Mouse (Mus musculus): ENCODE data around the gene Engase.
A peak's percentile ranks its signal among the peaks of the same experiment; 100 is the strongest.

GRCm38 (mm10) chr11:118488191-118488906 lies 11.7 kb downstream of the Engase start:
- no peak for TF ChIP-seq POLR2A (IDR thresholded peaks at IDR 0.05; ENCODE audit: insufficient read depth, low read depth, low read length)
- peak; percentile 38 for TF ChIP-seq CTCF (IDR thresholded peaks at IDR 0.05)
- TF ChIP-seq EP300 (IDR thresholded peaks at IDR 0.05; ENCODE audit: insufficient read depth, low read depth, low read length) = no peak

Measured in heart, adult 2 months (tissue).